Mouse (Mus musculus) embryonic facial prominence, embryonic 14.5 days (tissue): ENCODE measurements around the gene Clcf1. TPM values are rescaled to one million over a fixed set of nuclear protein-coding genes. Genes with fewer than 3 reads are reported as not detected.

Experiments used
- ATAC-seq: fragments of 200-750 bp; cut with Nextera tagmentation; 2 replicates; pipeline ENCODE4 v1.8.0; 2017; ENCODE audit warnings: low read depth, moderate number of reproducible peaks, moderate TSS enrichment
- DNase-seq: peaks from one replicate; pipeline ENCODE4 v3.0.0-alpha.2; 2015; ENCODE audit warnings: low spot score
- H3K27ac ChIP-seq: fragments of 300-500 bp; sonication (generic); replicated peaks from 2 replicates; pipeline ENCODE4 v1.5.1; 2014; ENCODE audit warnings: low read depth, mild to moderate bottlenecking, low read length, moderate library complexity
- H3K27me3 ChIP-seq: fragments of 300-500 bp; sonication (generic); replicated peaks from 2 replicates; pipeline ENCODE4 v1.6.1; 2014; ENCODE audit warnings: low read length; ENCODE audit not compliant: control insufficient read depth, insufficient read depth
- H3K36me3 ChIP-seq: fragments of 300-500 bp; sonication (generic); 2 replicates; pipeline ENCODE4 v1.6.1; 2014; ENCODE audit warnings: low read length, mixed read lengths; ENCODE audit not compliant: control insufficient read depth, insufficient read depth
- H3K4me1 ChIP-seq: fragments of 300-500 bp; sonication (generic); 2 replicates; pipeline ENCODE4 v1.6.1; 2014; ENCODE audit warnings: antibody characterized with exemption, low read length; ENCODE audit not compliant: control insufficient read depth, insufficient read depth
- H3K4me2 ChIP-seq: fragments of 300-500 bp; sonication (generic); 2 replicates; pipeline ENCODE4 v1.6.1; 2014; ENCODE audit warnings: low read depth, mild to moderate bottlenecking, low read length, moderate library complexity, mixed read lengths
- H3K4me3 ChIP-seq: fragments of 300-500 bp; sonication (generic); 2 replicates; pipeline ENCODE4 v1.5.1; 2014; ENCODE audit warnings: low read depth, mild to moderate bottlenecking, low read length
- H3K9ac ChIP-seq: fragments of 300-500 bp; sonication (generic); 2 replicates; pipeline ENCODE4 v1.6.1; 2014; ENCODE audit warnings: low read depth, mild to moderate bottlenecking, low read length, moderate library complexity, mixed read lengths
- H3K9me3 ChIP-seq: fragments of 300-500 bp; sonication (generic); 2 replicates; pipeline ENCODE4 v1.6.1; 2016; ENCODE audit warnings: low read length; ENCODE audit not compliant: control insufficient read depth
- whole genome bisulfite sequencing: fragments of 180-500 bp; shearing (Covaris S2); extraction: QIAGEN DNeasy Blood & Tissue Kit; methylation state at CpG from one replicate; pipeline ENCODE4 v1.1.7; 2014; 5-methylcytosine and 5-hydroxymethylcytosine counted together
- polyA plus RNA-seq: library from polyadenylated mRNA; unstranded; fragments of >200 nt; fragmentation: Nextera tagmentation; extraction: Ambion mirVana; gene quantifications from 2 replicates; pipeline ENCODE4 v1.2.1, GENCODE M21; 2014

The Clcf1 gene
- polyA plus RNA-seq, 1 experiment from 2014 or later = 6.0 TPM

DNA sequence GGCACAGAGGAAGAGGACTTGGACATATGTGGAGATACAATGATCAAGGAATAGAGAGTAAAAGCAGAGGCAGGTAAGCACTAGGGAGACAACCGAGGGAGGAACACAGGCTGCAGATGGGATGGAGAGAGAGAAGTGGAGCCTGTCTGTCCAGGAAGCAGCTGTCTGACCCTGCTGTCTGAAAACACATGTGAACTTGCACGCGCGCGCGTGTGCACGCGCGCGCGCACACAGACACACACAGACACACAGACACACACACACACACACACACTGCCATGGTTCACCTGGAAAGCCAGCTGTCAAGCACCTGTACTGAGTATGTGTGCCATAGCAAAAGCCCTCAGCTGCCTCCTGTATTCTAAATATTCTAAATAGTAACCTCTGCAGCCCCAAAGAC lies 4.3 kb downstream of the Clcf1 start:
- 79% methylated on average over 11 of the region's 11 CpGs for WGBS
- Histone ChIP-seq H3K4me3 (no peak overlapping the region), H3K9me3 (no peaks in the 10 kb centered on the region), H3K27ac (peak overlapping the region; percentile 42; the same call in 1 of the 2 replicates), H3K4me1 (peaks cover 54% of the 10 kb centered on the region), H3K36me3 (peaks cover 12% of the 10 kb centered on the region), H3K9ac (no peak overlapping the region), H3K27me3 (no peaks in the 10 kb centered on the region), H3K4me2 (0 out of 2 replicates have a peak overlapping the region, but pooled peaks have one; percentile 84)
- no peak for ATAC-seq
- DNase-seq = no peak

- H3K9me3 ChIP-seq = no peaks in the 10 kb centered on the region
- H3K27ac ChIP-seq = 0 out of 2 replicates have a peak overlapping the region, but pooled peaks have one; percentile 35
- DNase-seq (no peak), ATAC-seq (no peak)
- no peak overlapping the region for H3K9ac ChIP-seq
- peaks cover 49% of the 10 kb centered on the region for H3K4me1 ChIP-seq
- no peak overlapping the region for H3K4me3 ChIP-seq
- H3K36me3 ChIP-seq = peaks cover 12% of the 10 kb centered on the region
- H3K27me3 ChIP-seq = no peaks in the 10 kb centered on the region
- no peak overlapping the region for H3K4me2 ChIP-seq
- WGBS = 61% methylated on average over 1 of the region's 1 CpGs
These were observed 4.7 kb downstream of the Clcf1 start for GRCm38 (mm10) chr19:4218784-4219183.

- H3K9ac ChIP-seq = 0 out of 2 replicates have a peak overlapping the region, but pooled peaks have one; percentile 35
- H3K36me3 ChIP-seq = peaks cover 12% of the 10 kb centered on the region
- 73% methylated on average over 6 of the region's 6 CpGs for WGBS
- DNase-seq (no peak), ATAC-seq (no peak)
- H3K9me3 ChIP-seq = no peaks in the 10 kb centered on the region
- peak overlapping the region; percentile 57; the same call in 1 of the 2 replicates for H3K27ac ChIP-seq
- H3K4me2 ChIP-seq = 0 out of 2 replicates have a peak overlapping the region, but pooled peaks have one; percentile 28
- H3K27me3 ChIP-seq = no peaks in the 10 kb centered on the region
- H3K4me1 ChIP-seq = peaks cover 46% of the 10 kb centered on the region
- H3K4me3 ChIP-seq = no peak overlapping the region
These were observed 5.9 kb downstream of the Clcf1 start for GRCm38 (mm10) chr19:4219943-4220342.

DNA sequence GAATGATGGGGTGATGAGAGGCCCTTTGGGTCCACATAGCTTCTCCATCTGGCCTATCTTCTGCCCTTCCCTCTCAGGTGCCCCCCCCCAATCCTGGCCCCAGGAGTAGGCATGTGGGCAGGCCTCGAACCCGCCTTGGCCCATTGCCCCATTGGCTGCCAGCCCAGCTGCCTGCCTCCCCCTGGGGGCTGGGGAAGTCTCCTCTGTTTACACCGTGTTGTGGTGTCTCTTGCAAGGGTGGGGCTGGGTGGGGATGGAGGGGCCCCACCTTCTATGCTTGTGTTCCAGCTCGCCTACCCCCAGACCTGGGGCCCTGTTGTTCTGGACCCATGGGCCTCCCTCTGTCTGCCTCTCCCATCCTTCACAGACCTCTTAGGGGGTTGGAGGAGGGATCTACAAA lies 6.4 kb downstream of the Clcf1 start:
- ATAC-seq = peak; percentile 47; the same call in 1 of the 2 replicates
- Histone ChIP-seq H3K9me3 (no peaks in the 10 kb centered on the region), H3K27ac (peak overlapping the region; percentile 57), H3K4me3 (no peak overlapping the region), H3K27me3 (no peaks in the 10 kb centered on the region), H3K36me3 (peaks cover 12% of the 10 kb centered on the region), H3K4me2 (peak overlapping the region; percentile 28), H3K4me1 (peaks cover 46% of the 10 kb centered on the region), H3K9ac (peak overlapping the region; percentile 35; the same call in 1 of the 2 replicates)
- 47% methylated on average over 4 of the region's 4 CpGs for WGBS
- DNase-seq = no peak

GRCm38 (mm10) chr19:4220957-4221743 lies 7.1 kb downstream of the Clcf1 start:
- 30% methylated on average over 13 of the region's 14 CpGs for WGBS
- H3K9ac ChIP-seq = peak overlapping the region; percentile 35
- no peaks in the 10 kb centered on the region for H3K27me3 ChIP-seq

DNA sequence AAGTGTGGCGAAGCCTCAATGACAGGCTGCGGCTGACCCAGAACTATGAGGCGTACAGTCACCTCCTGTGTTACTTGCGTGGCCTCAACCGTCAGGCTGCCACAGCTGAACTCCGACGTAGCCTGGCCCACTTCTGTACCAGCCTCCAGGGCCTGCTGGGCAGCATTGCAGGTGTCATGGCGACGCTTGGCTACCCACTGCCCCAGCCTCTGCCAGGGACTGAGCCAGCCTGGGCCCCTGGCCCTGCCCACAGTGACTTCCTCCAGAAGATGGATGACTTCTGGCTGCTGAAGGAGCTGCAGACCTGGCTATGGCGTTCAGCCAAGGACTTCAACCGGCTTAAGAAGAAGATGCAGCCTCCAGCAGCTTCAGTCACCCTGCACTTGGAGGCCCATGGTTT lies 8.1 kb downstream of the Clcf1 start:
- no peaks in the 10 kb centered on the region for H3K27me3 ChIP-seq
- WGBS = 78% methylated on average over 11 of the region's 11 CpGs
- ATAC-seq = no peak

More at GRCm38 (mm10) chr19:4220957-4221743, 7.1 kb downstream of the Clcf1 start:
- DNase-seq (peak; percentile 61), ATAC-seq (peak; percentile 39)
- peaks cover 12% of the 10 kb centered on the region for H3K36me3 ChIP-seq
- peak overlapping the region; percentile 57 for H3K27ac ChIP-seq
- H3K4me2 ChIP-seq = peak overlapping the region; percentile 28
- no peak overlapping the region for H3K4me3 ChIP-seq
- peaks cover 44% of the 10 kb centered on the region for H3K4me1 ChIP-seq
- H3K9me3 ChIP-seq = no peaks in the 10 kb centered on the region

DNA sequence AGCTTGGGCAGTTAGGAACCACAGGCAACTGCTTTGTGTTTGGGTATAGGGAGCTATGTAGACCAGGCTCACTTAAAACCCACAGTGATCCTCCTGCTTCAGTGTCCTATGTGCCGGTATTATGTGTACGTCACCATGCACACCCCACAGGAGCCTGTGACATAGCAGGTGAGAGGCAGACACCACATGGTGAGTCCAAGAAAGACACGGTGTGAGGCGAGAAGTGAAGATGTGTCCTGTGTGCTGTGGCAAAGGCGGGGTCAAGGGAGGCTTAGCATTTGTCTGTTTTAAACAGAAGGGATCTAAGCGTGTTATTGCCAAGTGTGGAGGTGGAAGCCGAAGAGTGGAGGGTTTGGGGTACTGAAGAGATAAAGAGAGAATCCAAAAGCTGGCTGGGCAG lies 12.7 kb downstream of the Clcf1 start:
- Histone ChIP-seq H3K4me1 (peaks cover 3% of the 10 kb centered on the region), H3K27ac (no peak overlapping the region), H3K4me3 (no peak overlapping the region), H3K27me3 (no peaks in the 10 kb centered on the region), H3K9ac (no peak overlapping the region), H3K4me2 (no peak overlapping the region), H3K36me3 (peaks cover 7% of the 10 kb centered on the region), H3K9me3 (no peaks in the 10 kb centered on the region)
- WGBS = 88% methylated on average over 7 of the region's 7 CpGs
- DNase-seq (no peak), ATAC-seq (no peak)

More for the DNA sequence above, 8.1 kb downstream of the Clcf1 start:
- H3K36me3 ChIP-seq = peaks cover 12% of the 10 kb centered on the region
- DNase-seq = no peak
- H3K9ac ChIP-seq = no peak overlapping the region
- H3K4me3 ChIP-seq = no peak overlapping the region
- H3K9me3 ChIP-seq = no peaks in the 10 kb centered on the region
- no peak overlapping the region for H3K27ac ChIP-seq
- no peak overlapping the region for H3K4me2 ChIP-seq
- H3K4me1 ChIP-seq = peaks cover 38% of the 10 kb centered on the region

GRCm38 (mm10) chr19:4227446-4227845 lies 13.4 kb downstream of the Clcf1 start:
- H3K27ac ChIP-seq = no peak overlapping the region
- H3K36me3 ChIP-seq = 0 out of 2 replicates have a peak, but pooled peaks cover under 1% of the 10 kb centered on the region

More at GRCm38 (mm10) chr19:4227446-4227845, 13.4 kb downstream of the Clcf1 start:
- no peaks in the 10 kb centered on the region for H3K9me3 ChIP-seq
- ATAC-seq (no peak), DNase-seq (no peak)
- H3K4me1 ChIP-seq = peaks cover 7% of the 10 kb centered on the region; the same call in 1 of the 2 replicates
- no peak overlapping the region for H3K4me2 ChIP-seq
- H3K27me3 ChIP-seq = no peaks in the 10 kb centered on the region
- WGBS = 71% methylated on average over 5 of the region's 5 CpGs
- H3K4me3 ChIP-seq = no peak overlapping the region
- no peak overlapping the region for H3K9ac ChIP-seq
